Mouse (Mus musculus) kidney, adult 8-10 months (tissue): ENCODE data around the gene Zkscan5.
A peak's percentile ranks its signal among the peaks of the same experiment; 100 is the strongest.
"Not testable (repeated sequence)": the region's sequence is repeated elsewhere in the genome, so short reads cannot be mapped to it uniquely, and the experiment has no call there.

ENCODE experiments used
- DNase-seq, 2 experiments: peaks; one replicate each; pipeline ENCODE4 v3.0.0; 2022

The Zkscan5 gene

DNA sequence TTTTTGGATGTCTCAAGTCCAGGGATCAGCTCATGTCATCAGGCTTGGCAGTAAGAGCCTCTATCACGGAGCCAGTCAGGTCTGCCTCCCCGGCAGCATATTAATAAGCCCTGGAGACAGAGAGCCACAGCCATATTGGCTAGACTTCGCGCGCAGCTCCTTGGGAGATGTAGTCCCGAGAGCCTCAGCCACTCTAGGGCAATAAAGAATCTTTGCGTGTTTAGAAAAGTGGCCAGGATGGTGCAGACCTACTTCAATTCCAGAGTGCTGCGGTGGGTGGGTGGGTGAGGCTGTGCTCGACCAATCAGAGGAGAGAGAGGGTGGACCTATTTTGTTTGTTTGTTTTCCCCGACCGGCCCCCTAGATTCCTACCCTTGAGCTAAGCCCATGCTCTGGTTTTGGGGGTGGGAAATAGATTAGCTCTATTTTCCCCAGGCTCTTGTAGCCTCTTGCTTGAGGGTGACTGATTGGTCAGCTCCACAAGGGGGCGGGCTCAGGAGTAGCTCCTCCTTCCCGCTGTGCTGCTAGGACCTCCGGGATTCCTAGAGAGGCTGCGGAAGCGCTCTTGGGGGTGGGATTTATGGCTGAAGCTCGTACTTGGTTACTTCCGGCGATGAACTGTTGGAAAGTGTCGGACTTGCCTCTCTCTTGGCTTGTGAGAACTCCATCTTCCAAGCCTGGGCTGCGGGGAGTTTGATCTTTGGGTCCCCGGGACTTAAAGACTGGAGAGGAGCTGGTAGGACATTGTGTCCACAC lies at the start of gene Zkscan5:
Zkscan5 (plus strand) TSS at position 627 of the 756 bp plus-strand sequence.
- peak; percentile 99 for DNase-seq

DNA sequence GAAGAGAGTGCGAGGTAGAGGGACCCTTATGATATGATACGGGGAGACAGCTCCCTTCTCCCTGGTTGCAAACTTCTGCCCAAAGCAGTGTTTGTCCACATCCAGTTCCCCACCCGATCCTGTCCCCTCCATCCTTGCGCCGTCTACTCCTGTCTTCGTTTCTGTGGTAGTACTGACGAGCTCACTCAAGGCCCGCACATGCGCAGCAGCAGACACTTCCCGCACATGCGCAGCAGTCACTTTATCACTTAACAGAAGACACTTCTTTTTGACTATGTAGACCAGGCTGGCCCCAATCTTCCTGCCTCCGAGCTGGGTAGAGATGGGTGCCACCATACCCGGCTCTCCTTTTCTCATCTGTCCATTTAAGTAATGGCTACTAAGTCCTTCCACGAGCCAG lies 43.0 kb upstream of the Zkscan5 start:
- no peak for DNase-seq

DNA sequence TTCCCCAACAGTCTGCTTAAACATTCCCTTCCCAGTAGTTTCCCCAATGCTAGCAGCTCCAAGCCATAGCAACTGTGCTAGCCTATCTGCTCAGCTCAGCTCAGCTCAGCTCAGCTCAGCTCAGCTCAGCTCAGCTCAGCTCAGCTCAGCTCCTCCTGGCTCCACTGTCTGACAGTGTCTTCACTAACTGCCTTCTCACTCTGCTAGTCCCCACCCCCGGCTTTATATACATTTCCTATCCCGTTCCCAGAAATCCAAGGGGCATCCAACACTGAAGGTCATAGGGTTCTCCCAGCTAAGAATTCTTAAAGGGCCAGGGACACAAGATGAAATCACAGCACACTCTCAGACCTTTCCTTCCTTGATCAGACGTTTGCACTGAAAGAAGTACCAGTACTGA lies 39.7 kb upstream of the Zkscan5 start:
- peak; percentile 8 to 26 for DNase-seq

DNA sequence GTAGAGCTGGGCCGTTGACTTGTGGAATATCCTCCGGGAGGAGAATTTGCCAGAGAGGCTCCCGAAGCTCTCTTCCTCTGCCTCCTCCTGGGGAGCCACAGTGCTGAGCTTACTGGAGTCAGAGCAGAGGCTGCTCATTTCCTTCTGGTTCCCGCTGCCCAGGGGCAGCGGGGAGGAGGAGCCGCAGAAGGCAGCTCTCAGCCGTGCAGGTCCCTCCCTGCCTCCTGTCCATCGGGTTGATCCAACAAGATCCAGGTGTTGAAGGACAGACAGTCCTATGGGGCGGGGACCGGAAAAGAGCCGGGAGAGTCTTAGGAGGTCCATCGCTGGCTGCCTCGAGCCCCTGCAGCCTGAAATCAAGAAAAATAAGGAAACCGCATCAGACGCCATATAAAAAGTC lies 39.2 kb upstream of the Zkscan5 start:
- no peak for DNase-seq

DNA sequence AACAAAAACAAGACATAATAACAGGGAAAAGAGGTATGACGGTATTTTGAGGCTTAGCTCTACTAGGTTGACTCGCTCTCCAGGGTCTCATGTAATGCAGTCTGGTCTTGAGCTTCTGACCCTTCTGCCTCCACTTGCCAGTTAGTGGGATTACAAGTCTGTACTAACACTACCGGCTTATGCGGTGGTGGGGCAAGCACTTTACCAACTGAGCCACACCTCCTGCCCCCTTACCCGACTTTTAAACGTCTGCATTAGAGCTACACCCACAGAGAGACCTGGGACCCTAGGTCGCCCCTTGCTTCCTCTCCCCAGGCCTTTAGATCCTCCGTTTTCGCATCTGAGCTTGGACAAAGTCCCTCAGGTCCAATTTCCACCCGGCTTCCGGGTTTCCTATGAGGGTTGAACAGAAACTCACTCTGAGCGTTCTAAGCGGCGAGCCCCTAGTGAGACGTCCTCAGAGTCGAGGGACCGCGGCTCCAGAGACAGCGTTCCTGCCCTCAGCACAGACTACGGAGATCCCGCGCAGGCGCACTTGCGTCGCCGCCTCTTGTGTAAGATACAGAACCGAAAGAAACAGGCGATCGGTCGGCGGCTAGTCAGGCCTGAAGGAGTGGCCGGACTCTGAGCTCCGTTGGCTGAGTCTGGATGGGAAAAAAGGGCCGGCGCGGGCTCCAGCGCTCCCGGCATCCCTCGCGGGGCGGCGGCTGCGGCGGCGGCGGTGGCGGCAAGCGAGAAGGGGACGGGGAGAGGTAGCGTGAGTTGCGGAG lies 37.6 kb upstream of the Zkscan5 start, which contains the start of the genes Ptcd1 and Cpsf4:
Ptcd1 (minus strand) TSS at position 573 of the 770 bp plus-strand sequence.
Cpsf4 (plus strand) TSS at position 678 of the 770 bp plus-strand sequence.
- peak; percentile 99 to 100 for DNase-seq

DNA sequence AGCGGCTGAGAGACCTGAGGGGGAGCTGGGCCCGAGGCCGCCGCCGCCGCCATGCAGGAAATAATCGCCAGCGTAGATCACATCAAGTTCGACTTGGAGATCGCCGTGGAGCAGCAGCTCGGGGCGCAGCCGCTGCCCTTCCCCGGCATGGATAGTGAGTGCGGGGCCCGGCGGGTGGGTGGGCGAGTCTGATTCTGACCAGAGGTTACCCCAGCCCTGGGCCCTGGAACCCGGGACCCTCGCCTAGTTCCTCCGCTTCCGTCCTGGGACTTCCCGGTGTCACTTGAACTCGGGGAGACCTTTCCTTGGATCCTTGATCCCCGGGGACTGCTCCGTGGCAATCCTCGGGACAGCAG lies 37.1 kb upstream of the Zkscan5 start:
- DNase-seq = no peak

DNA sequence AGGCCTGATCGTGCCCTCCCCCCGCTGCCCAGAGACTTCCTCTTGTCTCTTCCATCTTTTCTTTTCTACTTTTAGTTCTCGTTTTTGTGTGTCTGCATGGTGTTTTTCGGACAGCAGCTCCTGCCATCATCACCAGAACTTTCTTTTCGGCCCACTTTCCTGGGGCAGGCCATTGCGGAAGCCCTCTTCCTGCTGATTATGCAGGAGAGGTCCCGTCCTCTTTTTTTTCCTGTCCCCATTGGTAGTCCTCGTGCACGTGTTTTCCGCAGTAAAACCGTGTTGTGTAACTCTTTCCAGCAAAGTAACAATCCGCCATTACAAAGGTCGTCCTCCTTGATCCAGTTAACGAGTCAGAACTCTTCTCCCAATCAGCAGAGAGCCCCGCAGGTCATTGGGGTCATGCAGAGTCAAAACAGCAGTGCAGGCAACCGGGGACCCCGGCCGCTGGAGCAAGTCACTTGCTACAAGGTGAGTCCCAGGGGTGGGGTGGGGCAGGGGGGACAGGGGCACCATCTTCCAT lies 25.8 kb upstream of the Zkscan5 start:
- DNase-seq = no peak

DNA sequence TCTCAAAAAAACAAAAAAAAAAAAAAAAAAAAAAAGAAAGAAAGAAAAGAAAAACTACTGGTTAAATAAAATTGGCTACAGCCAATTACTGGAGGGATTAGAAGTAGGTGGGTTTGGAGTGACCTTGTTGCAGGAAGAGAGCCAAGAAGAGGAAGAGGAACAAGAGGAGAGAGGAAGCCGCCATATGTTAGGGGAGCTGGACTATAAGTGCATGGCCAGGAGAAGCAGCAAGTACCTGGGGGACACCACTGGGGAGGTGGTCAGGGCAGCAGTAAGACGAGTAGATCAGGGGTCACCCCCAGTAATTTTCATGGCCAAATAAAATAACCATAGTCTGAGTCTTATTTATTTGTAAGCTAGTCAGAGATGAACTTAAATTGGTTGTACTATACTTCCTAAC lies 19.1 kb upstream of the Zkscan5 start:
- DNase-seq = no peak

DNA sequence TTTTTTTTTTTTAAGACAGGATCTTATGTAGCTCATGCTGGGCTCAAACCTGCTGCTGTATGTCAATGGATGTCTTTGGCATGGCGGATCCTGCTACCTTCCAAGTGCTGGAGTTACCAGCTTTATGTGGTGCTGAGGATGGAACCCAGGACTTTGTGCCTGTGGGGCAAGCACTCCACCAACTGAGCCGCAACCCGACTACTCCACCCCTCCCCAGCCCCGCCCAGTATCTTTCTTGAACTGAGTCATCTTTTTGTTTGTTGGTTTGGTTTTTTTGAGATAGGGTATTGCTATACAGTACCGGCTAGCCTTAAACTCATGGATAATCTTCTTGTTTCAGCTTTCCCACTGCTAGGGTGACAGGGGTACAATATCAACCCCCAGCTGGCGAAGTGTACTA lies 14.9 kb upstream of the Zkscan5 start:
- DNase-seq = no peak

DNA sequence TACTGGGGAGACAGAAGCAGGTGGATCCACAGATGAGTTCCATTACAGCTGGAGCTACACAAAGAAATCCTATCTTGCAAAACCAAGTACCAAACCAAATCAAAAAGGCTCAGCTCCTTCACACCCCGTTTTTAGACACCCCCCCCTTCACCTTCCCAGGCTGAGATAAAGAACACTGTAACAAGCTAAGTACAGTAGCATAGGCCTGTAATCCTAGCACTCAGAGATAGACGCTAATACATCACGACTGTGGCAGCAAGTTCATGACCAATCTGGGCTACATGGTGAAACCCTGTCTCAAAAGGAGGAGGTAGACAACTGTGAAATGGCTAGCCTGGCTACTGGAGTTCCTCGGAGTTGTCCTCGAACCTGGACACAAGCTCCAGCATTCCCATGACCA lies 14.0 kb upstream of the Zkscan5 start:
- DNase-seq = no peak

DNA sequence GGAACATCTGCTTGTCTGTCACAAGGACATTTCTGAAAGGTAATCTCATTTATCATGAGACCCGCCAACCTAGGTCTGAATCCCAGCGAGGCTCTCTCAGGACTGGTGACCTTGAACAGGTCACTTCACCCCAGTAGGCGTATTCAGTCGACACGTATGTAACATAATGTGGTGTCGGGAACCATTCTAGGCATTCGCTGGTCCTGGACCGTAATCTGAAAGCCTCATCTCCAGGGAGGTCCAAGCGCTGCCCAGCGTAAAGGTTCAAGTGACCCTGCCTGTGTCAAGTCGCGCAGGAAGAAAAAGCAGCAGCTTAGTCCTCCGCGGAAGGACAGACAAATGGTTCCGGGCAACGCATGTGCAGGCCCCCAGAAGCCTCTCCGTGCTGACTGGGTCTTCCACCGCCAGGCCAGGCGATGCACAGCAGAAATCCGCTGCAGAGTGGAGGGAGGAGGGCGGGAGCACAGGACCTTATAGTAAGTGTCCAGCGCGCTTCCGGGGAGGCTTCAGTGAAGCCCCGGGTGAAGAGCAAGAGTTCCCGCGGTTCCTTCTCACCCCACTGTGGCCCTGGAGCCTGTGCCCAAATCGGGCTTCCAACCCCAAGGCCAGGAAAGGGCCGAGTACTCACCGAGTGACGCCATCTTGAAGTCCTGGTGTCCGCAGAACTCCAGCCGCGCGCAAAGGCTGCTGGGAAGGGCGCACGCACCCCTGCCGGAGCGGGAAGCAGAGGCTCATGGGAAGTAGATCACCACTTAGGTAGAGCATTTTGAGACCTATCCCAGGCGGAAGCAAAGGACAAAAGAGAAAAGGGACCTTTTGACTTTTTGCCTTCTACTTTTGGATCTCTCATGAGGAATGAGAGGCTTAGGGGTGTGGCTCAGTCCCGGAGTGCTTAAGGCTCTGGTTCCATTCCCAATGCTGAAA lies 13.2 kb upstream of the Zkscan5 start:
- peak; percentile 92 to 94 for DNase-seq

DNA sequence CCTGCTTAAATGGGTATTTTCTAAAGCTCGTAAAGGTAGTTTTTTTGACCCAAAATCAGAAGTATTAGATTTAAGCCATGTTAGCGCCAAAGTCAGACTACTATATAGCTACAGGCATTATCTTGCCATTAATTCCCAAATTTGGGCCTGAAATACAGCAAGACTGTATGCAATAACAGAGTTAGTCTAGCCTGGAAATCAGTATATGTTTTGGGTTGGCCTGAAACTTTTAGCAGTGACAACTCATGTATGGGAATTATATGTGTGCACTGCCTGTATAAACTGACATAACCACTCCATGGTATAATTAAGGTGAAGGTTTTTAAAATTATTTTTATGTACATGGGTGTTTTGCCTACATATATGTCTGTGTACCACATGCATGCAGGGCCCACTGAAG lies 12.4 kb upstream of the Zkscan5 start, which contains the start of gene Atp5j2:
Atp5j2 (minus strand) TSS at position 101 of the 400 bp plus-strand sequence.
- DNase-seq = no peak

DNA sequence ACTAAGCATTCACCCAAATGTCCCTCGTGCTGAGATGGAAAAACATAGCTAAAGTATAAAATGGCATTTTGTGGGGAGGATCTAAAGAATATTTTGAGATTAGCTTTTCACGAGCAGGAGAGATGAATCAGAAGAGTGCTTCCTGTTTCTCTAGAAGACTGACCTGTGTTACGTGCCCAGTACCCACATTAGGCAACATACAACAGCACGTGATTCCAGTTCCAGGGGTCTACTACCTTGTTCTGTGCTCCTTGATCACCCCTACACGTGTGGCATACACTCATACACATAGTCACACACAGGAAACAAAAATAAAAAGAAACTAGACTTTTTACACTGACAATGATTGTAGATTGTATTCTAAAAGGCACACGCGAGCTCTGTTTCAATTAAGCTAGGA lies 4.0 kb upstream of the Zkscan5 start:
- DNase-seq = no peak

DNA sequence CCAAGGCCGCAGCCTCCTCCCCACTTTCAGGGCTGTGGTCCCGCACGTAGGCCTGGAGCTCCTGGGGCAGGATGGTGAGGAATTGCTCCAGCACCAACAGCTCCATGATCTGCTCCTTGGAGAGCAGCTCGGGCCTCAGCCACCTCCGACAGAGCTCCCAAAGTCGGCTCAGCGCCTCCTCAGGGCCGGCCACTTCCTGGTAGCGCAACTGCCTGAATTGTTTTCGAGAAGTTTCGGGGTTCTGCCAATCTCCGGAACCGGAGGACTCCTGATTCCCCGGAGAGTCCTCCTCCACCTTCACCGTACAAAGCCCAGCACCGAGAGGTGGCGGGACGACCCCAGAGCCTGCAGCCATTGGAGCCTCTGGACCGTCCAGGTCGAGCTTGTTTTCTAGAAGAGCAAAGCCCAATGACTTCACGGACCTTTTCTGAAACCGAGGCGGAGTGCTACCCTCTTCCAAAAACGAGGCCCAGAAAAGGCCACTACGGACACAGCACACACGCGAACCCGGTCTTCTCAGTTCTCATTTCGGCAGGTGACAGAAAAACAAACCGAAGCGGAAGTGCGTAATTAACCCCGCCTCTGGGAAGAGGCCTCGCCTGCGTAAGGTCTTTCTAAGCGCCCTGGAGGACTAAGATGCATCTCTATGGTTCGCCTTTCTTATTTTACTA lies 2.9 kb upstream of the Zkscan5 start, which contains the start of gene Zkscan14:
Zkscan14 (minus strand) TSS at position 548 of the 671 bp plus-strand sequence.
- peak; percentile 73 to 75 for DNase-seq

DNA sequence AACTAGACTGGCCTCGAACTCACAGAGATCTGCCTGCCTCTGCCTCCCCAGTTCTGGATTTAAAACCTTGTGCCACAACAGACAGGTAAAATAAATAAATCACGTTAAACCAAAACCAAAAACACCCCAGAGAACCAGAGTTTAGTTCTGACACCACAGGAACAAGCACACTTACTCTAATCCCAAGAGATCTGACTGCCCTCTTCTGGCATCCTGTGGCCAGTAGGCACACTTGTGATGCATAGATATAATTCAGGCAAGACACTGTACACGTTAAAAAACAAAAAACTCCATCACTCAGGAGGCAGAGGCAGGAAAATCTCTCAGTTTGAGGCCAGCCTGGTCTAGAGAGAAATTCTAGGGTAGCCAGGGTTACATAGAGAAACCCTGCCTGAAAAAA lies 1.9 kb upstream of the Zkscan5 start:
- no peak for DNase-seq

DNA sequence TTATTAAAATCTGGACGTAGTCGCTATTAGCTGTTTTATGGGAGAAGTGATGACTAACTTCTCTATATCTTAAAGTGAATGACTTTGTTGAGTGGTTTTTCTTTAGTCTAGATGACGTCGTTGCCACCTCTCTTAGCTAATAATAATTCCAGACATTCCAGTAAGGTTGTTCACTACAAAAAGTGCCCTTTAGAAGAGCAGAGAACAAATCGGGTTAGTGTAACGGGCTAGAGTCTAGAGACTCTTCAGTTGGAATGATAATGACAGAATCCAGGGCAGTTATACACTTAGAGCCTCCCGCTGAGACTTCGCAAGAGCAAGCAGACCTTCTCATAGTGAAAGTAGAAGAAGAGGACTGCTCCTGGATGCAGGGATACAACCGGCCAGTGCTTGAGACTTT lies 679 bp downstream of the Zkscan5 start:
- DNase-seq = no peak

DNA sequence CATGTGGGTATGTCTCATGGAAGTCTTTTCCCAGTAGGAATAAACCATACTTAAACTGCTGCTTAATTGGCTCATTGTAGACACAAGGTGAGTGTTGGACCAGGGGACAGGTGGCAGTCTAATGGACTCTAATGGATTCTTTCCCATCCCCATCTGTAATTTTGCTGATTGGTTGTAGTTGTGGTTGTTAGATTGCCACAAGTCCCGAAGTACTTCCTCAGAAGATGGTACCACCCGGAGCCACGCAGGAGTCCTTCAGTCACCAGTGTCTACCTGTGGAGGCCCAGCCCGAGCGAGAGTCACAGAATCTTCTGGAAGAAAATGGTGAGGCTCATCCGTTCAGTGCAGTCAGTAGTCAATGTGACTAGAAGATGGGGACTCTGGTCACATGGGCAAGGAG lies 3.0 kb downstream of the Zkscan5 start:
- DNase-seq = no peak

DNA sequence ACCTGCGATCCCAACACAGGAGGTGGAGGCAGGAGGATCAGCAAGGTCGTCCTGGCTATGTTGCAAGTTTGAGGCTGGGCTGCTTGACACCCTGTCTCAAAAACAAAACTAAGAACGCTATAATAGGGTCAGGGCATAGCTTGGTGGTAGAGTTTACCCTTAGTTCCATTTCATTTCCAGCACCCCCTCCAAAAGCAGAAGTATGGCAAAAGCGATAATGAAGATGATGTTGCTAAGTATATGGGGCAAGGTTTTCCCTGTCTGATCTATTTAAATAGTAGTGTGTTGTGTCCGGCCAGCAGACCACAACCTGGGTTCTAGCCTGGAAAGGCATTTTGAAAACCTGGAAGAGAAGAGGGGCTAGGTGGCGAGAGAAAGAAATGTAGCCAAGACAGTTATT lies 3.6 kb downstream of the Zkscan5 start:
- DNase-seq = no peak

DNA sequence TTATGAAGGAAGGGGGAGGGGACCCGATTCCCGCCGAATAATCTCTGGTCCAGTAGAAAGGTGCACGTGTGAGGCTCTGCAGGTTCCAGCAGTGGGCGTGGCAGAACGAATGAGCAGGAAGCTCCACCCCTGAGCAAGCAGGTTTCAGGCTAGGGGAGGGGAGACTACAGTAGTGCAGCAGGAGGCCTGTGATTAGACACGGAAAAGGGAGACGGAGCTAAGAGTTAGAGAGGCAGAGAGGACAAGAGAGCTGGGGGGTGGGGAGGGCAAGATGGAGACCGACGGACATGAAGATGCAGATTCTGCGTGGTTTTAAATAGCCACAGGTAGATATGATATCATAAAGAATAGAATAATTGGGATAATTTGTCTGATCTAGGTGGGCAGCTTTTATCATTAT lies 4.0 kb downstream of the Zkscan5 start:
- not testable (repeated sequence) for DNase-seq

DNA sequence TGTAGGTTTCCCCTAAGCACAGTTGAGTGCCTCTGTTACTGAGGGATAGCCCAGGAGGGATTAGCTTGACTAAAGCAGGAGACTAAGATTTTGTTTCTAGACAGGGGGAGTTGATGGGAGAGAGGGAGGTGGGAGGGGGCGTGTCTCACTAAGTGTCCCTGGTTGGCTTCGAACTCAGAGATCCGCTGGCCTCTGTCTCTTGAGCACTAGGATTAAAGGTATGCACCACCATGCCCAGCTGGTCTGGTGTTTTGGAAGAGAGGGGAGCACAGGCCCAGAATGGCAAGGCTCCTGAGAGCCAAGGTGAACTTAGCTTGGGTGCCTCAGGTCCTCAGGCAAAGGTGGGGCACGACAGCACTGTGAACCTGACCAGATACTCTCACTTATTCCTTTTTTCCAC lies 7.0 kb downstream of the Zkscan5 start:
- DNase-seq = no peak

DNA sequence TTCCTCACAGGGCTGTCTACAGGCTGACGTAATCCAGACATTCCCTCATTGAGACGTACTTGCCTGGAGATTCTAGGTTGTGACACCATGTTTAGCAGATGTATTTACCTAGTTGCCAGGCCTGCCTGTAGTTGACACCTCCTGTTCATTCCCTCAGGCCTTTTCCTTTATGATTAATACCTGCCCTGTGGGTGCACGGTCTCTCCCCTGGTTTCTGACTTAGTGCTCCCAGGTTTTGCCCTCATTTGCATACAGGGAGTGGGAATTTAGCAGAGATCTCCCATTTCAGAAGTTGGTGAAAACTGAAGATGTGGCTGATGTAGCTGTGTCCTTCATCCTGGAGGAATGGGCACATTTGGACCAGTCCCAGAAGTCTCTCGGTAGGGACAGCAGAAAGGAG lies 7.9 kb downstream of the Zkscan5 start:
- DNase-seq = no peak

DNA sequence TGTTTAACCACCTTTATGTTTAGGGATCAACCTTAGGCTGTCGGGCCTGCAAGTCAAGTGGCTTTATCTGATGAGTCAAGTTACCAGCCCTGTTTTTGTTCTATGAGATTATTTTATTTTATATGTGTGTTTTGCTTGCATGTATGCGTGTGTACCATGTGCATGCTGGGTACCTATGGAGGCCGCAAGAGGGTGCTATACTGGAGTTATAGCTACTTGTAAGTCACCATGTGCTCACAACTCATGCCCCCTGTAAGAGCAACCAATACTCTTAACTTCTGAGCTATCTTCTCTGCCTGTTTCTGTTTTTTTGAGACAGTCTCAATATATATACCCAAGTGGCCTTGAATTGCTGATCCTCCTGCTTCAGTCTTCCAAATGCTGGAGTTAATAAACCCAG lies 9.1 kb downstream of the Zkscan5 start:
- no peak for DNase-seq
